Mouse (Mus musculus) limb, embryonic 11.5 days (tissue): ENCODE results near the gene Rtl8c. TPM values are rescaled to one million over a fixed set of nuclear protein-coding genes. Genes with fewer than 3 reads are reported as not detected.
"Not testable (repeated sequence)": the region's sequence is repeated elsewhere in the genome, so short reads cannot be mapped to it uniquely, and the experiment has no call there.

Experiments used
- ATAC-seq: fragments of 200-750 bp; cut with Nextera tagmentation; 2 replicates; pipeline ENCODE4 v1.8.0; 2017; ENCODE audit warnings: low read depth; ENCODE audit not compliant: insufficient number of reproducible peaks, low FRiP score, low TSS enrichment
- DNase-seq: peaks from one replicate; pipeline ENCODE4 v3.0.0-alpha.2; 2015; ENCODE audit warnings: low spot score
- H3K27ac ChIP-seq: fragments of 300-500 bp; sonication (generic); replicated peaks from 2 replicates; pipeline ENCODE4 v1.5.1; 2014; ENCODE audit warnings: low read depth, mild to moderate bottlenecking, low read length
- H3K27me3 ChIP-seq: fragments of 300-500 bp; sonication (generic); 2 replicates; pipeline ENCODE4 v1.6.1; 2014; ENCODE audit warnings: mild to moderate bottlenecking, low read length, mixed read lengths; ENCODE audit not compliant: control insufficient read depth, insufficient read depth
- H3K36me3 ChIP-seq: fragments of 300-500 bp; sonication (generic); 2 replicates; pipeline ENCODE4 v1.6.1; 2014; ENCODE audit warnings: mild to moderate bottlenecking, low read length, moderate library complexity, mixed read lengths; ENCODE audit not compliant: control insufficient read depth, insufficient read depth
- H3K4me1 ChIP-seq: fragments of 300-500 bp; sonication (generic); 2 replicates; pipeline ENCODE4 v1.6.1; 2014; ENCODE audit warnings: low read length, mixed read lengths; ENCODE audit not compliant: control insufficient read depth, insufficient read depth
- H3K4me2 ChIP-seq: fragments of 300-500 bp; sonication (generic); 2 replicates; pipeline ENCODE4 v1.6.1; 2014; ENCODE audit warnings: low read depth, mild to moderate bottlenecking, moderate library complexity; ENCODE audit not compliant: severe bottlenecking
- H3K4me3 ChIP-seq: fragments of 300-500 bp; sonication (generic); 2 replicates; pipeline ENCODE4 v1.5.1; 2014; ENCODE audit warnings: low read depth, low read length
- H3K9ac ChIP-seq: fragments of 300-500 bp; sonication (generic); 2 replicates; pipeline ENCODE4 v1.6.1; 2014; ENCODE audit warnings: mild to moderate bottlenecking, low read length
- H3K9me3 ChIP-seq: fragments of 300-500 bp; sonication (generic); 2 replicates; pipeline ENCODE4 v1.6.1; 2016; ENCODE audit warnings: low read length; ENCODE audit not compliant: control insufficient read depth
- WGBS: fragments of 180-500 bp; shearing (Covaris S2); extraction: QIAGEN DNeasy Blood & Tissue Kit; methylation state at CpG from one replicate; pipeline ENCODE4 v1.1.7; 2014; 5-methylcytosine and 5-hydroxymethylcytosine counted together
- polyA plus RNA-seq: library from polyadenylated mRNA; unstranded; fragments of >200 nt; fragmentation: Nextera tagmentation; extraction: Ambion mirVana; gene quantifications from 2 replicates; pipeline ENCODE4 v1.2.1, GENCODE M21; 2014

Rtl8c gene
- polyA plus RNA-seq, result 18.9 and 19.3 TPM in 2 replicates

- Histone ChIP-seq H3K4me2 (peak within 1 kb of the TSS; percentile 43), H3K4me3 (peak within 1 kb of the TSS; percentile 28), H3K4me1 (no peaks in the 10 kb centered on the region), H3K9me3 (no peaks in the 10 kb centered on the region), H3K9ac (peak within 1 kb of the TSS; percentile 22; the same call in 1 of the 2 replicates), H3K27me3 (no peaks in the 10 kb centered on the region), H3K27ac (no peak within 1 kb of the TSS), H3K36me3 (no peaks in the 10 kb centered on the region)
- WGBS, result 33% methylated on average over 18 of the region's 20 CpGs
- ATAC-seq (peak; percentile 82), DNase-seq (peak; percentile 70)
These were observed at the start of gene Rtl8c for GRCm38 (mm10) chrX:53607242-53608121. Gene Rtl8c (plus strand): TSS chrX:53608032.

- Histone ChIP-seq H3K4me1 (no peaks in the 10 kb centered on the region), H3K27me3 (no peaks in the 10 kb centered on the region), H3K27ac (no peak overlapping the region), H3K9me3 (no peaks in the 10 kb centered on the region), H3K36me3 (no peaks in the 10 kb centered on the region), H3K9ac (no peak overlapping the region), H3K4me3 (no peak overlapping the region), H3K4me2 (no peak overlapping the region)
- WGBS, result 100% methylated on average over 1 of the region's 1 CpGs
- DNase-seq, result no peak
- no peak for ATAC-seq
These were observed 28.5 kb upstream of the Rtl8c start for GRCm38 (mm10) chrX:53579311-53579710.

GRCm38 (mm10) chrX:53581407-53581806 lies 26.4 kb upstream of the Rtl8c start:
- ATAC-seq, H3K9ac ChIP-seq, H3K4me2 ChIP-seq, DNase-seq, H3K36me3 ChIP-seq, H3K4me3 ChIP-seq, H3K4me1 ChIP-seq, H3K27ac ChIP-seq, H3K9me3 ChIP-seq, H3K27me3 ChIP-seq: not testable (repeated sequence)
- WGBS, result 97% methylated on average over 2 of the region's 4 CpGs

GRCm38 (mm10) chrX:53583404-53583803 lies 24.4 kb upstream of the Rtl8c start:
- H3K4me2 ChIP-seq, H3K36me3 ChIP-seq, ATAC-seq, H3K9ac ChIP-seq, H3K9me3 ChIP-seq, H3K27ac ChIP-seq, DNase-seq, H3K4me3 ChIP-seq, H3K4me1 ChIP-seq, H3K27me3 ChIP-seq: not testable (repeated sequence)
- WGBS, result 20% methylated on average over 1 of the region's 4 CpGs

GRCm38 (mm10) chrX:53599993-53600392 lies 7.8 kb upstream of the Rtl8c start:
- not testable (repeated sequence) for H3K4me2 ChIP-seq, H3K36me3 ChIP-seq, H3K4me3 ChIP-seq, H3K4me1 ChIP-seq, DNase-seq, H3K9ac ChIP-seq, H3K27me3 ChIP-seq, H3K9me3 ChIP-seq, H3K27ac ChIP-seq, ATAC-seq
- 36% methylated on average over 2 of the region's 2 CpGs for WGBS

GRCm38 (mm10) chrX:53606176-53606575 lies 1.7 kb upstream of the Rtl8c start:
- H3K4me3 ChIP-seq, H3K27ac ChIP-seq, H3K4me1 ChIP-seq, H3K9me3 ChIP-seq, DNase-seq, H3K27me3 ChIP-seq, H3K9ac ChIP-seq, ATAC-seq, H3K36me3 ChIP-seq, H3K4me2 ChIP-seq: not testable (repeated sequence)
- WGBS, result 20% methylated on average over 1 of the region's 1 CpGs

GRCm38 (mm10) chrX:53608122-53608813 lies 436 bp downstream of the Rtl8c start:
- H3K36me3 ChIP-seq, result no peaks in the 10 kb centered on the region
- WGBS, result 27% methylated on average over 17 of the region's 18 CpGs
- H3K4me3 ChIP-seq, result peak overlapping the region; percentile 28
- H3K27me3 ChIP-seq, result no peaks in the 10 kb centered on the region
- no peaks in the 10 kb centered on the region for H3K9me3 ChIP-seq
- DNase-seq (peak; percentile 20), ATAC-seq (no peak)
- H3K27ac ChIP-seq, result no peak overlapping the region
- H3K4me2 ChIP-seq, result peak overlapping the region; percentile 43
- H3K9ac ChIP-seq, result peak overlapping the region; percentile 22; the same call in 1 of the 2 replicates
- no peaks in the 10 kb centered on the region for H3K4me1 ChIP-seq

- H3K9ac ChIP-seq, result peak within 1 kb of the TSS; percentile 22; the same call in 1 of the 2 replicates
- WGBS, result 100% methylated on average over 1 of the region's 4 CpGs
- not testable (repeated sequence) for H3K27me3 ChIP-seq, H3K27ac ChIP-seq, DNase-seq, H3K9me3 ChIP-seq, H3K4me1 ChIP-seq, ATAC-seq, H3K36me3 ChIP-seq
- peak within 1 kb of the TSS; percentile 43 for H3K4me2 ChIP-seq
- H3K4me3 ChIP-seq, result peak within 1 kb of the TSS; percentile 28
These were observed 1.0 kb downstream of the Rtl8c start, which contains the start of gene Gm14597 for GRCm38 (mm10) chrX:53608879-53609278. Gene Gm14597 (minus strand): TSS chrX:53608979.
